Mouse (Mus musculus) hematopoietic multipotent progenitor cell, adult 10-12 weeks (in vitro differentiated cells): ENCODE results near the gene Phka2. TPM values are rescaled to one million over a fixed set of nuclear protein-coding genes. Genes with fewer than 3 reads are reported as not detected.

ENCODE experiments used
- polyA plus RNA-seq: library from polyadenylated mRNA; stranded (reverse); fragments of >175 nt; gene quantifications from 2 replicates; pipeline ENCODE4 v1.2.3, GENCODE M21; 2012; ENCODE audit warnings: low replicate concordance

Gene Phka2
- polyA plus RNA-seq: 6.8 and 10.6 TPM in 2 replicates

GRCm38 (mm10) chrX:160502048-160503041 is at the start of gene Phka2:
Gene Phka2, plus strand, starts transcription at chrX:160502166.

Other genes starting within 250 kb of the Phka2 start
- gene Adgrg2, start 111.5 kb upstream of the Phka2 start, polyA plus RNA-seq: not detected in 2 replicates
- gene Ppef1, start 233.6 kb downstream of the Phka2 start, polyA plus RNA-seq: not detected in 2 replicates